Mouse (Mus musculus): Measurements from ENCODE around the gene Ndufb10.

DNA sequence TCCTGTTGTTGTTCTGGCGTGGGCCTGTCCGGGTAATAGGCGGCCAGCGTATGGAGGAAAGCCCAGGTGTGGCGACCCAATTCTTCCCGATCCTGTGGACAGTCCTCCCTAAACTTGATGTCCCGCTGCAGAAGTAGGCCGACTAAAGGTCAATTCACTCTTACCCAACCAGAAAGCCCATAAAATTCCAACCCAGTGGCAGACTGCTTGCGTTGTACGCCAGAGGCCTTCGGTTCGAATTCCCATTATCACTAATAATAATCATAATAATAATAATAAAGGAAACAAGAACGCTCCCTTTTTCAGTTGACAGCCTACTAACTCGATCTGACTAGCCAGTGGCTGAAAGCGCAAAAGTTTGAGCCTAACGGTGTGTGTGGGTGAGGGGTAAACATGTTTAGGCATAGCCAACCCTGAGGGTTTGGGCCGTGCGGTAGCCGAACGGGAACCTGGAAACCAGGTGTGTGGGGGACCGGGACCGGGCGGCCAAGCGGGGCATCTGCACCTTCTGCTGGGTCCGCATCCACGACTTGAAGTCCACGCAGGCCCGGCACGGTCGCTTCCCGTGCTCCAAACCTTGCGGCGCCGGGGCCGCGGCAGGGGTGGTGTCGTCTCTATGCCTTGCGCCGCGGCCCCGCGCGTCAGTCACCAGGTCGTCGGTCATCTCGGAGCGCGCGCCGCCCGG, 28.8 kb downstream of the Ndufb10 start:
- TF ChIP-seq EP300 (IDR thresholded peaks at IDR 0.05; ENCODE audit: low read depth) (no peak), CTCF (IDR thresholded peaks at IDR 0.05; ENCODE audit: low read depth) (no peak)
